Mouse (Mus musculus) urinary bladder, postnatal 10 days (tissue): ENCODE measurements around the gene Paqr5.

Experiments
- DNase-seq: peaks from one replicate; pipeline ENCODE4 v3.0.0; 2022; ENCODE audit warnings: low spot score

Paqr5 gene

DNA sequence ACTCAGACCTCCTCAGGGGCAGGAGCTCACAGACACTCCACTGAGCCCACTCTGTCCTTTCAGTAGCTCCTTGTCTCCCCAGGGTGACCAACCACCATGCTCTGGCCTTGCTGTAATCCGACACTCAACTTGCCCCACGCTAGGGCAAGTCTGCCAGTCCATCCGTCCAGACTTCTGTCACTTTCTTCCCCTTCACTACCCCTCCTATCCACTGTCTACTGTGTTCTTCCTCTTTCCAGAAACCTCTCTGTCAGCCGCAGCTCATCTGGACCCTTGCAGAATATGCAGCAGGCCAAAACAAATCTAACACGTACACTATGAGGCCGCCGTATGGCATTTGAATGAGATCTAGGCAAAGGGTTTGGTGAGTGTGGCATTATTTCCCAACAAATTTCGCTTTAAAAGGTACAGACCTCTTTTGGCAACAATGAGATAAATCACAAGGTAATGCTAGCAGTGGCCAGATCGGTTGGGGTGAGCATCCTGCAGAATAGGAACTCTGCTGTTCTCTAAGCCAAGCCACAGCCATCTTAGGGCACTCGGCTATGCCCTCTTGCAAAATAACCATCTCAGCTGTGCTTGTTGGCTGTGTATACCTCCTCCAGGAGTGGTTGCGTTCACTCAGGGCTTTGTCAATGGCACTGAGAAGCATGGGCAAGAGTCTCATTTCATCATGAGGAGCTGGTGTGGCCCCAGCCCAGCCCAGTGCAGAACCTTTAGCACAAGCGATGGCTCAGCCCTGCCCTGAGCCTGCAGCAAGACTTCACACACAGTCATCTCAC, 13.1 kb downstream of the Paqr5 start:
- DNase-seq = no peak

DNA sequence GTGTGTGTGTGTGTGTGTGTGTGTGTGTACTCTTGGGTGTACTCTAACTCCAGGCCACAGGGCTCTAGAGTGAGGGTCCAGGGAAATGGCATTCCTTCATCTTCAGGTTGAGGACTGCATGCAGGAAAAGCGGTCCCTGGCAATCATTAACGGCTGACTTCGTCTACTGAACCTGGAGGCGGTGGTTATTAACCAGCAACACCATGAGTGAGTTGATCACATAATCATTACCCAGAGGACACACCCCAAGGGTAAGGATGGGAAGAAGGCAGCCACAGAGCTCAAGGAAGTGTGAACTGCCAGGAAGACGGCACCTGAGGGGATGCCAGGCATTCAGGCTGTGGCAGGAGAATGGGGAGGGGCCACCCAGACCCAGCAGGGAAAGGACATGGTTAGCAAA, 18.3 kb downstream of the Paqr5 start:
- no peak for DNase-seq

DNA sequence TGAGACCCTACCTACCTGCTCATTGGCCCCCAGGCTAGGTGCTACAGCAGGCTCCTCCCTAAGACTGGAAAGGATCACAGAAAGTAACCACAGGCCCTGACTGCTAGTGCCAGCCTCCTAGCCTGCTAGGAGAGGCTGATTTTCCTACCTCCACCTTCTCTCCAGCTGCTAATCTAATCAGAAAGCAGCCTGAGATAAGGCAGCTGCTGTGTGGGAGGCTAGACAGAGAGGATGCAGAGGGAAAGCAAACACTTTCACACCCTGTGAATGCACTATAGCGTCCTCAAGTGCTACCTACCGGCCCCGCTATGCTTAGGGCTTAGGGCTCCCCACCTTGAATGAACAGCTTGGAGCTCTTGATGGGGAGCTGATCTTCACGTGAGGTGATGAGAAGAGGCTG, 19.6 kb downstream of the Paqr5 start:
- DNase-seq = no peak

DNA sequence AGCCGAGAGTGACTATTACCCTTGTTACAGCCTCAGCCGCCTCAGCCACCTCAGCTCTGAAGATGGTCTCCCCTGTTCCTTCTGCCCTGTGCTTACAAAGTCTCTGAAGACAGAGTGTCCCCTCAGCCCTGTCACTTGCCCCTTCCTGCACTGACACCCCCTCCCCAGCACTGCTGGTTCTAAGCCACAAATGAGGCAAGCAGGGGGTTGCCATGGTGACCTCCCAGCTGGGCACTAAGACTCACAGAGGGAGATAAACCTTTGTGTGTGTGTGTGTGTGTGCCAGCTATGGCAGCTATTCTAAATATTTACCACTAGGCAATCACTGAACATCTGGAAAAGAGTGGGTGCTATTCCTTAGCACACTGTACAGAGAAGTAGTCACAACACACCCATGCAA, 23.0 kb downstream of the Paqr5 start:
- DNase-seq = no peak

DNA sequence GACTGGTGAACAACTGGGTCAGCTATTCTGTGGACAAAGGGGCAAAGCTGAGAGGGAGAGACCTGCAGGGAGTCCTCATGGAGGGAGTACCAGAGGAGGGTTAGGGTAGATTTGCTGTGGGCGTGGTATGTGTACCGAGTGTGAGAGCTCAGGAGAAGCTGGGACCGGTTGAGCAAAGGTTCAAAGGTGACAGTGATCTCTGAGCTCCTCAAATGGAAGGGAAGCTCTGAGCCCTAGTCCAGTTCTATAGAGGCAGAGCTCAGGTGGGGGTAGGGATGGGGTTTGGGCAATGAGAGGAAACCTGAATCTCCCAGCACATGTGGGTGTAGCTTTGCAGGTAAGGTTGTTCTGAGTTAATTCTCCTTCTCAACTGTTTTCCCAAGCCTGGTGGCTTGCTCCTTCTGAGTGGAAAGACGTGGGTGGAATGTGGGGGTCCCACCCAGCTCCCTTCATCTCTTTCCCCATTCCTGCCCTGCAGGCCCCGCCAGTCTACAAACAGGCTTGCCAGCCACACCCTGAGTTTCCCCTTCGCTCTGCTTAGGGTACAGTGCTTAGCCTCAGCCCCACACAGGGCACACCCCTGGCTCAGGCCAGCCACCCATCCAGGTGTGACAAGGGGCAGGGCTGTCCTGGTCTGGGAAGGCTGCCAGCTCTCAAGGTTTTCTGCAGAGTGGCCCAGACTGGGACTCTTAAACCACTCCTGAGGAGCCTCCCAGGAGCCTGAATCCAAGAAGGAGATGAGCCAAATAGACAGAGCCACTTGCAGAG, 26.8 kb downstream of the Paqr5 start:
- peak; percentile 27 for DNase-seq

DNA sequence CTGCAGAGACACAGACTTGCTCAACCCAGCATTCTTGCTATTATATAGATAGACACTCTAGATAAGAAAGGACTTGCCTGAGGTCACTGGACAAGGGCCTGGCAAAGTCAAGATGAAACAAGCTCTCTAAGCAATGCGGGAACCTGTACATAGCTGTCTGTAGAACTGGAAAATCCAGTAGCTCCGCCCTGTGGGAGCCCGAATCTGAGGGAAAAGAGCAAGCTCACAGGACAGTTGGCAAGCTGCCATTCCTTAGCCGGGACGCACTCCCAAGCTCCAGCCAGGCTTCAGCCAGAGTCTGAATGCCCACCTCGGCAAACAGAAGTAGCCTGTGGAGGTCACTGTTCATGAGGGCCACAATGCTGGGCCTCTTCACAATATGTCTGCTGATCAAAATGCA, 28.8 kb downstream of the Paqr5 start:
- no peak for DNase-seq

DNA sequence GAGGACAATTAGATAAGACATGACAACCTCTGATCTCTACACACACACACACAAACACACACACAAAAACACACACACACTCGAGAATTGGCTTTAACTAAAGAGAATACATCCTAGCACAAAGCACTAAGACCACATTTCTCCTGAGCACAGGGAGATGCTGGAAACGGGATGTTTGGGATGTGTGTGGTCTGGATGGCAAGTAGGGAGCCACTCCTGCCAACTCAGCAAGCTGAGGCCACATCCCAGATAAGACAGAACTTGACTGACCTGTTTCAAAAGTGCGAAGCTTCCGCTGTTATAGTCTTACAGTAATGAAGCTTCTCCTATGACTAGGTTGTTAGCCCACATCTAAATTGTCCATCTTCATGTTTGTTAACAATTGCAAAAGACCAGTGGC, 35.5 kb downstream of the Paqr5 start:
- no peak for DNase-seq

DNA sequence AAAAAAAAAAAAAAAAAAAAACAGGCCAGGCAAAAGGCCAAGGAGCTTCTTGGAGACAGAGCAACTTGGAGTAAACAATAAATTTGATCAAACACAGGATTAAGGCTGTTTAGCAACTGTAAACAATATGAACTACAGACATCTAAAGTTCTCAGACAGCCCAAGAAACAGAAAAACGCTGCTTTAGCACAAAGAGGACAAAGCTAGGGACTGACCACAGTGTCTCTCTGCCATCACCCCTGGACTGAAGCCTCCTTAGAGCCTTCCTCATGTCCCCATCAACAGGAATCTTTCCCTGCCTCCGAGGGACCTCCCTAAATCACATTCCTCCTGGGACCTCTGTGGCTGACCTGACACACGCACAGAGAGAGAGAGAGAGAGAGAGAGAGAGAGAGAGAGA, 35.9 kb downstream of the Paqr5 start:
- no peak for DNase-seq

DNA sequence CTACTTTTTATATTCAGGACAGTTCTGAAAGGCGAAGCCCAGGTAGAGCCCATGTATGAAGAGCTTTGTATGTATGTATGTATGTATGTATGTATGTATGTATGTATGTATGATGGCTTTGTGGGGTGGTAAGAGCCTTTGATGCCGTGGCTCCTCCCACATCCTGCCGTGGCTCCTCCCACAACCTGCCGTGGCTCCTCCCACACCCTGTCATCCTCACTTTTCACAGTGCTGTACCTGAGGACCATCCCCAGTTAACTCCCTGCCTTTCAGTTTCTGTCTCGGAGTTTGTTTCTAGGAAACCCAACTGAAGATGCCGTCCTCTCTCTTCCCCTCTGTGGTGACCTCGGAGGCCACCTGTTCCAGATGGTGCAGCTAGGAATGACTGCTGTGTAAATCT, 40.6 kb downstream of the Paqr5 start:
- DNase-seq = no peak

DNA sequence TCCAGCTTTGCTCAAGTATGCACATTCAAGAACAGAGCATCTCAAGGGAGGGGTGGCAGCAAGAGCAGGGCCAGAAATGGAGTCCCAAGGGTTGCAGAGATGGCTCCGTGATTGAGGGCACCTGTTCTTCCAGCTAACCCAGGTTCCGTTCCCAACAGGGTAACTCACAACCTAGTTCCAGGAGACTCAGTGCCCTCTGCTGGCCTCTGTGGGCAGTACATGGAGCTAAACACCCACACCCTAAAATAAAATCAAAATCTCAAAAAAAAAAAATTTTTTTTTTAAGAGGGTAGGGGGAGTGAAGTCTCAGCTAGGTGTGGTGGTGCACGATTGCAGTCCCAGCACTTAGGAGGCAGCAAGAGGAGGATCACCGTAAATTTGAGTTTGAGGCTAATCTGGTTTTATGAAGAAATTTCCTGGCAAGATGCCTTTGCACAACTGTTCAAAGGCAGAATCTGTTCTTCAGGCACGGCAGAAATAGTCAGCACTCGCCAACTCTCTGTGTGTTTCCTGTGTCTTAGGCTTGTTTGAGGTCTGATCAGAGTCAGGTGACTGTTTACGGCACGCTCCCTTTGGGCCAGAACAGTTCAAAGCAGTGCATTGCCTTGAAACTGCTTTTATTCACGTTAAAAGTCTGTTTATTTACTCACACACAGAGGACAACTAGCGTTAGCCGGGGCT, 41.3 kb downstream of the Paqr5 start:
- DNase-seq = no peak

DNA sequence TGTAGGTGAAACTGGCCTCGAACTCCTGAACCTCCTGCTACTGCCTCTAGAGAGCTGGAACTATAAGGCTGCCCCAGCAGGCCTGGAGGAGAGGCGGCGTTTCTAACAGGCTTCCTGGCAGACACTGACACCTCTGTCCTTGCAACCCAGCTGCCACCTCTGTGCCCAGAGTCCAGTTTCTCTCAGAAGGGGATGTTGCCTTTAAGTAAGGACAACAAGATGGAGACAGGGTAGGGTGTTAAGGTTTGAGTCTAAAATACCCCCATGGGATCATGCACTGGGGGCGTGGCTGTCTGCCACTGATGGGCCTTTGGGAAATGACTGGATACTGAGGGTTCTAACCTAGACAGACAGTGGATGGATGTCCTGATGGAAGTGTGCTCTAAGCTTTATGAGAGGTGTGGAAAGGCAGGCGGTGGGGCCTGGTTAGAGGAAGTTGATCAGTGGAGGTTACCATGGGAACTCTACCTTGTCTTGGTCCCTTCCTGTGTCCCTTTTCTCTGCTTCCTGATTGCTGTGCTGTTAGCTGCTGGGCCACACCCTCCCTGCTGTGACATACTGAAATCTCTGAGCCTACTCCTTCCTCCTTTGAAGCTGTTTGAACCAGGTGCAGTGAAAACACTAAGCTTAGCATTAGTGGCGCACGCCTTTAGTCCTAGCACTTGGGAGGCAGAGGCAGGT, 43.6 kb downstream of the Paqr5 start:
- DNase-seq = no peak

DNA sequence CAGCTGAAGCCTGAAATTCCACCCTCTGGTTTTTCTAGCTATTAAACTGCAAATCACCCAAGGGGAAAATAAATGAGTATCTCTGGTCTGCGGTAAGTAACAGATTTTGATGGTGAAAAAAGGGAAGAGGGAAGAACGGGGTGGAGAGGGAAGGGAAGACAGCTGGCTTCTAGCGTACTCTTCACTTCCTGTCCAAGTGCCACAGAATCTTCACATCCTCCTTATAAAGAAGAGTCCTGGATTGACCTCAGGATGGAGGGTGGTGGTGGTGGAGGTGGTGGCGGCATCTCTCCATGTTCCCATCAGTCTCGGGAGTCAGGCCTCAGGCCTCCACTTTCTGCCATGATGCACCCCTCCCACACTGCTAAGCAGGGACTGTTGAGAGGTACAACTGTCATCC, 44.8 kb downstream of the Paqr5 start:
- DNase-seq = no peak

DNA sequence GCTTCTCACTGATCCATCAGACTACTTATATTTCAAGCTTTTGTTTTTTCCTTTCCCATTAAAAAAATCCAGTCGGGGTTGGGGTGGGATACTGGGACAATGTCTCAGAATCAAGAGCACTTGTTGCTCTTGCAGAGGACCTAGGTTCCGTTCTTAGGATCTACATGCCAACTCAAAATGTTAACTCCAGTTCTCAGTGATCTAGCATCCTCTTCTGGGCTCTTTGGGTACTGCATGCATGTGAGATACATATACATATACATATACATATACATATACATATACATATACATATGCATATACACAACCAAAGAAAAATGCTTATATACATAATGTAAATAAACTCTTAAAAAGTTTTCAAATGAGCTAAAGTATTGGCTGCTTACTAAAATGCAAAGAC, 46.7 kb downstream of the Paqr5 start:
- no peak for DNase-seq

DNA sequence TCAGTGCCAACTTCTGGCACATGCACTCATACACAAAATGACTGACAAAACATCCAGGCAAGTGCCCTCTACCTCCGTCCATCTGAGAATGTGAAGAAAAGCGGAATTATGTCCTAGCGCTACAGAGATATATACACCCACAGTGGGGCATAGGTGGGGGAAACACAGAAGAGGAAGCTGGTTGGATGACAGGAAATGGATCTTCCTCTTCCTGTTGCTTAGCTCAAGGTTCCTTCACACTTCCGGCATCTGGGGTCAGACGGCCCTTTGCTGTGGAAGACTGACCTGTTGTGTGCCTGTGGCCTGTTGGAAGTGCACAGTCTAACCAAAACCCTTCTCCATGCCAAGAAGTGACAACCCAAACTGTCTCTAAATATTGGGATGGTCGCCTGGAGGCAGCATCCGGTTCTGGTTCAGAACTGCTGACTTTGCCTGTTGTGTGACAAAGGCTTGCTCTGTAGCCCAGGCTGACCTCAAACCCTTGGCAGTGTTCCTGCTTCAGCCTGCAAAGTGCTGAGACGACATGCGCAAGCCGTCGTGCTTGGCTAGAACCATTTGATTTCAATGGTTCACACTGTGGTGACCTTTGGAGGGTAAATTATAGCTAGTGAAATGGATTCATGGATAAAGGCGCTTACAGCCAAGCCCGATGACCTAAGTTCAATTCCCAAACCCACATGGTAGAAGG, 49.3 kb downstream of the Paqr5 start:
- no peak for DNase-seq

DNA sequence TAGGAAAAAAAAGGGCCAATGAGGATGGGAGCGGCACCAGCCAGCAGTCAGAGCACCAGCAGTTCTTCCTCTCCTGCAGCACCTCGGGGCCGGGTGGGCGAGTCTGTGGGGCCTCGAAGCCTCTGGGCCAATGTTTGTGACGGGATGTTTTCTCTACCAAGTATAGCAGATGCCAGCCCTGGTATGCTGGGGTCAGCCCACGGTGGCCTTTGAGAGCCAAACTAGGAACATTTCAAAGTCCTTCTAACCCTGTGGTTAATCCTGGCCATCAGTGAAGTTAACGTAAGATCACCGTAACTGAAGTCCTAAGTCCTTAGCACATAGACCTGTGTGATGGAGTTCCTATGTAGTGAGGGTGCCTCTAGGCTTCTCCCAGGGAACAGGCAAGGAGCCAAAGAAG, 54.6 kb downstream of the Paqr5 start:
- DNase-seq = no peak

DNA sequence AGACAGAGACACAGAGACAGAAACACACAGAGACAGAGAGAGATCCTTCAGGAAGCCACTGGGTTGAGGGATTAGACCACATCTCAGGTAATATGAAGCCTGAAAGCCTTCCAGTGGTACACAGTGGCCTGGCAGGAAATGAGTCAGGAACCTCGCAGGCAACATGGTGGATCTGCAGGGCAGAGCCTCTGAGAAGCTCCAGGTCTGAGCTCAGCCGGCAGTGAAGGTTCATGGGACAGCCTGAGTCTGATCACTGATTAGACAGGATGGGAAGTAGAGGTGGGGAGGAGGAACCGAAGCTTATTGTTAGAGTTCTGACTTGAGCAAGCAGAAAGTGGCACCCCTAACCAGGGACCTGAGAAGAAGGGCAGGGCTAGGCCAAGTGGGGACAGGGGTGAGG, 55.6 kb downstream of the Paqr5 start:
- DNase-seq = no peak

DNA sequence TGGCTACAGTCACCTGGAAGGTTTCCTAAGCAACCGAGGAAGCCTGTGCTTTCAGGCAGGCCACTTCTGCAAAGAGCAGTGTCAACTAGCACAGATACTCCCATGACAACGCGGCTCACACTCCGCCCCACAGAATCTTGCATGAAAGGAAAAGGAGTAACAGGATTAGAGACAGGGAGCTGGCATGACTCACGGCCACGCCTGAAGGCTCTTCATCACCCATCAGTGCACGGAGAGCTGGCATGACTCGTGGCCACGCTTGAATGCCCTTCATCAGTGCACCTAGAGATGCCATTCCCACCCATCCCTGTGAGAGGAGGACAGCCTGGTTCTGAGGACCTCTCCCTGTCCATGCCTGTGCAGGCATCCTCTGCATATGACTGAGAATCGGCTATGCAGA, 59.3 kb downstream of the Paqr5 start:
- no peak for DNase-seq

DNA sequence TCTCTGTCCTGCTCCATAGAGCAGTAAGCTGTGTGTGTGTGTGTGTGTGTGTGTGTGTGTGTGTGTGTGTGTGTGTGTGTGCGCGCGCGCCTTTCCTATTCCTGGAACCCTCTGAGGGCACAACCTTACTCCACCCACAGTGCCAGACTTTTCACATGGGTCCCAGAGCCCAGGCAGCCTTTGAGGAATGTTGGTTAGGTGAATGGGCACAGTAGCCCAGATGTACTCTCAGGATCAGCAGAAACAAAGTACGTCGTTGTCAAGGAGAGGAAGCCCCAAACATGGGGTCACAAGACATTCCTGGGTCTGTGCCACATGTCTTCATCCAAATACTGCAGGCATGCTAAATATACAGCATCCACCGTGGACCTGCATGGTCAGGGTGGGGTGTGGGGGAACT, 60.7 kb downstream of the Paqr5 start:
- DNase-seq = no peak

DNA sequence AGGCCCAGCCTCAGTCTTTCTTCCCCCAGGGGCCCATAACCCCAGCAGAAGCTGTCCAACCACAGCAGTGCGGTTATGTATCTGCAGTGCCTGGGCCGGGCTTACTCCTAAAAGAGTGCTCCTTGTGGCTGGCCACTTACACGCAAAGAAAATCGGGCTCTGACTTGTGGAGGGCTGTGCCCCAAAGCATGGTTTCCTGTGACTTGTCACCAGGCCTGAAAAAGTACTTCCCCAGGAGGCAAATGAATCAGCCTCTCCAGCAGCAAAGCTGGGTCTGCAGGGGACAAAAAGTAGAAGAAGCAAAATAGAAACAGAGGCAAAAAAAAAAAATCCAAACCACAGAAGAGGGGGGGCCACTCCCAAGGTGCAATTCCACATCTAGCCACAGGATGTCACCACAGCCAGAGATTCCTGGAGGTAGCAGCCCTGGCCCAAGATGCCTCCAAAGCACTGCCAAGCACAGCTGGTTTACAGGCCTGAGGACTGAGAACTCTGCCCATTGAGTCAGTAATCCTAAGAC, 61.2 kb downstream of the Paqr5 start:
- no peak for DNase-seq

DNA sequence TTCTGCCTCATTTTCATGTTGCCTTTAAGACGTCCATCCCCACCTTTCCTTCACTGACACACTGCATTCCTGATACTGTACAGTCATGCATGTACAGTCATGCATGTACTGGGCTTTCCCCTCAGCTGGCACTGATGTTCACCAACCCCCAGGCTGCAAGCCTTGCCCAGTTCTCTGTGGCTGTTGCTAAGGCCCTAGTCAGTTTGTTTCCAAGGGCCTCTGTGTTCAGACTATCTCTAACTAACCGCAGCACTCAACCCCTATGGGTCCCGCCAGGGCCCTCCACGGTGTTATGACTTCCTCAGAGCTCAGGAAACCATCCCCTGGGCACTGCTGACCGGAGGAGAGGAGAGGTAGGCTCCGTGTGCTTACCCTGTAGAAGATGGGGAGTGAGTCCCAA, 63.3 kb downstream of the Paqr5 start:
- DNase-seq = no peak

DNA sequence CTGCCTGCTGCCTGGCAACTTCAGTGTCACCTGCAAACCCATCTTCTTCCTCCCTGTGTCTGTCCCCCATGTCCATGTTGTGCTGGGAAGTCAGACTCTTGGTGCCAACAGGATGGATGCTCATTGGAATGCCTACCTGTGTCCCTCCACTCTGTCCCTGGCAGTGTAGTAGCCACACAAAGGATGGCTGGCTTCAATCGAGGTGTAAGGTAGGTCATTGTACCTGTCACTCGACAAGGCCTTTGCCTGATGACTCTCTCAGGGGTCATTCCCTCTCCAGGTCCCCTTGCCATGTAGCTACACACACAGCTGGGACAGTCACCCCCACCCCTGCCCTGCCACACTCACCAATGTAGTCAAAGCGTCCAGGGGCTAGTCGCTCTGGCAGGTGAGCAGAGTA, 65.5 kb downstream of the Paqr5 start:
- DNase-seq = no peak

DNA sequence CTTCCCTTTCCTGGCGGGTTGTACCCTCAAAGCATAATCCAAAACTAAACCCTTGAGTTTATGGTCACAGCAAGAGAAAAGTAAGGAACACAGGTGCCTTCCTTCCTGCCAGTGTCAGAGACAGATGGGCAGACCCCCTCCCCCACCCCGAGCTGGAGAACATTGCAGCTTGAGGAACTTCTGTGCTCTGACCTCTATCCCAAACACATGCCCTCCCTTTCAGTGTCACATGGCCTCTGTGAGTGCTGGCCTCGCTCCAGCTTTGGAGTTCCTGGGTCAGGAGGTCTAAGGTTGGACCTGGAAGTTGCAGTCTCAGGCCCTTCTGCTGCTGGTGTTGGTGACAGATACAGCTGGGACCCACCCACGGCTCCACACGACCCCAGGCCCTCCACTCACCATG, 65.9 kb downstream of the Paqr5 start:
- DNase-seq = no peak
